Mouse (Mus musculus) heart, adult 2 months (tissue): Measurements from ENCODE around the gene Cnot10.

Experiments used
- CTCF ChIP-seq: fragments of 200-600 bp; IDR thresholded peaks from 2 replicates; pipeline ENCODE4 v1.8.1; 2022; ENCODE audit warnings: antibody characterized with exemption, mild to moderate bottlenecking, moderate library complexity
- POLR2A ChIP-seq: fragments of 200-500 bp; IDR thresholded peaks from 2 replicates; pipeline ENCODE4 v1.6.1; 2011; ENCODE audit warnings: mild to moderate bottlenecking, low read depth, low read length, control low read depth; ENCODE audit not compliant: insufficient read depth

- TF ChIP-seq POLR2A = no peak
- no peak for TF ChIP-seq CTCF
These were observed 23.8 kb upstream of the Cnot10 start for GRCm38 (mm10) chr9:114663782-114664181.
